Mouse (Mus musculus) liver, adult 2 months (tissue): ENCODE measurements around the gene Mtif3. TPM values are rescaled to one million over a fixed set of nuclear protein-coding genes. Genes with fewer than 3 reads are reported as not detected.
"Not testable (repeated sequence)": the region's sequence is repeated elsewhere in the genome, so short reads cannot be mapped to it uniquely, and the experiment has no call there.

Experiments
- DNase-seq: peaks from one replicate; pipeline ENCODE4 v3.0.0-alpha.2; 2011; ENCODE audit warnings: low read depth, low spot score; ENCODE audit errors: extremely low read depth
- H3K27ac ChIP-seq: fragments of 200-500 bp; replicated peaks from 2 replicates; pipeline ENCODE4 v1.5.1; 2012; ENCODE audit warnings: low read depth, mild to moderate bottlenecking, control low read depth, inconsistent platforms, low read length; ENCODE audit not compliant: insufficient read depth
- H3K27me3 ChIP-seq: fragments of 200-500 bp; 2 replicates; pipeline ENCODE4 v1.6.1; 2012; ENCODE audit warnings: mild to moderate bottlenecking, moderate library complexity, low read length, inconsistent platforms; ENCODE audit not compliant: control insufficient read depth, insufficient read depth
- H3K36me3 ChIP-seq: fragments of 200-500 bp; 2 replicates; pipeline ENCODE4 v1.6.1; 2012; ENCODE audit warnings: low read length, inconsistent platforms; ENCODE audit not compliant: control insufficient read depth, insufficient read depth
- H3K4me1 ChIP-seq: fragments of 200-500 bp; 2 replicates; pipeline ENCODE4 v1.6.1; 2011; ENCODE audit warnings: low read length; ENCODE audit not compliant: control insufficient read depth, insufficient read depth
- H3K4me3 ChIP-seq: fragments of 200-500 bp; 2 replicates; pipeline ENCODE4 v1.5.1; 2011; ENCODE audit warnings: low read depth, mild to moderate bottlenecking, control low read depth, low read length, moderate library complexity; ENCODE audit not compliant: insufficient read depth
- H3K79me2 ChIP-seq: fragments of 200-500 bp; 2 replicates; pipeline ENCODE4 v1.6.1; 2012; ENCODE audit warnings: inconsistent platforms, mild to moderate bottlenecking, low read length, moderate library complexity; ENCODE audit not compliant: control insufficient read depth, insufficient read depth
- H3K9ac ChIP-seq: fragments of 200-500 bp; 2 replicates; pipeline ENCODE4 v1.6.1; 2012; ENCODE audit warnings: low read depth, mild to moderate bottlenecking, control low read depth, inconsistent platforms, low read length
- CTCF ChIP-seq: fragments of 200-500 bp; IDR thresholded peaks from 2 replicates; pipeline ENCODE4 v1.5.1; 2011; ENCODE audit warnings: low read depth, low read length, control low read depth
- POLR2A ChIP-seq: fragments of 200-500 bp; IDR thresholded peaks from 2 replicates; pipeline ENCODE4 v1.6.1; 2011; ENCODE audit warnings: low read length, control low read depth; ENCODE audit not compliant: insufficient read depth; ENCODE audit errors: extremely low read depth
- WGBS: fragments of 180-500 bp; shearing (Covaris S2); methylation state at CpG from one replicate; pipeline ENCODE4 v1.1.7; 2018; 5-methylcytosine and 5-hydroxymethylcytosine counted together
- polyA plus RNA-seq: library from polyadenylated mRNA; depleted of rRNA; stranded (reverse); fragments of >200 nt; gene quantifications from 2 replicates; pipeline ENCODE4 v1.2.3, GENCODE M21; 2012
- total RNA-seq: library from RNA; depleted of rRNA; stranded (reverse); fragments of >200 nt; gene quantifications from 2 replicates; pipeline ENCODE4 v1.2.3, GENCODE M21; 2014

The Mtif3 gene
- total and polyA plus RNA-seq, 2 experiments, result 17.4 to 24.1 TPM

DNA sequence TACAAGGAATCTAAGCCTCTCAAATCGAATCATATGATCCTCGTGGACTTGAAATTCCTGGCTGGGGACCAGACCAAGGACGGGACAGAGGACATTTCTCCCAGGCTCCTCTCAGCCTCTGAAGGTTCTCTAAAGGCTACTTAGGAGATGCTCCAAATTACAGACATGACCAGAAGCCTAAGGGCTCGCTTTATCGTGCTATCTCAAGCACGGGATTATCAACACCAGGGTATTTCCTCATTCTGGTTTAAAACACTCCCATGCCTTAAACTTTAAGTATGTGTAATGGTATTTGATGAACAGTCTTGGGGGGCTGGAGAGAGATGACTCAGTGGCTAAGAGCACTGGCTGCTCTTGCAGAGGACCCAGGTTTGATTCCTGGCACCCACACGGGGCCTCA lies 32.2 kb downstream of the Mtif3 start:
- H3K9ac ChIP-seq, result no peak overlapping the region
- TF ChIP-seq CTCF, result no peak
- no peak for TF ChIP-seq POLR2A
- H3K27me3 ChIP-seq, result peaks cover 7% of the 10 kb centered on the region; the same call in 1 of the 2 replicates
- 90% methylated on average over 7 of the region's 7 CpGs for WGBS
- H3K4me3 ChIP-seq, result no peak overlapping the region
- DNase-seq, result no peak
- H3K27ac ChIP-seq, result no peak overlapping the region
- no peaks in the 10 kb centered on the region for H3K79me2 ChIP-seq
- H3K36me3 ChIP-seq, result no peaks in the 10 kb centered on the region
- H3K4me1 ChIP-seq, result peaks cover 5% of the 10 kb centered on the region

DNA sequence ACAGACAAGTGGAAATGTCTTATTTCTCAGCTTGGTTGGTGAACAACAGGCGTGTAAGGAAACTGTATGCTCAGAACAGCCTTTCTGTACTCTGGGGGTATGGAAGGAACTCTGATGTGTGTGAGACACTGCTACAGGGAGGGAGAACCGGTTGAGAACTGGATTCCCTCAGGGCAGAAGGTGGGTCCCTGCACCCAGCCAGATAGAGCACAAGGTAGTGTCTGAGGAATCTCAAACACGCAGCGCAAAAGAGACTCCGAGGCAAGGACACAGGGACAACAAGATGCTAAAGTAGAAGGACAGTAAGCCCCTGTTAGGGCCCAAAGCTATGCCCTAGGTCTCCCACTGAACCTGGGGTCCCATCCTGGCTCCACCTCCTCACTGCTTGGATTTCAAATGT lies 36.9 kb downstream of the Mtif3 start:
- DNase-seq, result no peak
- H3K4me1 ChIP-seq, result 0 out of 2 replicates have a peak, but pooled peaks cover under 1% of the 10 kb centered on the region
- TF ChIP-seq POLR2A, result no peak
- TF ChIP-seq CTCF, result no peak
- no peaks in the 10 kb centered on the region for H3K36me3 ChIP-seq
- 92% methylated on average over 5 of the region's 5 CpGs for WGBS
- no peak overlapping the region for H3K9ac ChIP-seq
- H3K4me3 ChIP-seq, result no peak overlapping the region
- H3K27me3 ChIP-seq, result peaks cover 6% of the 10 kb centered on the region
- H3K27ac ChIP-seq, result no peak overlapping the region
- no peaks in the 10 kb centered on the region for H3K79me2 ChIP-seq

DNA sequence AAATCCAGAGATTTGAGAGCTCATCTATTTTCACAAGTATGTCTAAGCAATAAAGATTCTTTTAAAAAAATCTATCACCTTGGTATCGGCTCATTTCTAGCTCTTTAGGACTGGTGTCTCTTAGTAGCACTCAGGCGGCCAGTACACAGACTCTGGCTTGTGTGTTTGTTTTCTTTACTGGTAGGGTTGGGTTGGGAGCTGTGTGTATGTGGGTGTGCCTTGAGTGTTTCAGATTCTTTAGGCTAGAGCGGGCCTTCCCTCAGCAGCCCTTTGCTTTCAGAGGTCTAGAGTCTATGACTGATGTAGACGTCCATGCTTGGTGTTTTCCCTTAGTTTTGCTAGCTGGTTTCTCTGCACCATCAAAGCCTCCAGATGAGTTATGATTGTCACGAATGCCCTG lies 40.1 kb downstream of the Mtif3 start:
- H3K79me2 ChIP-seq, result no peaks in the 10 kb centered on the region
- no peak overlapping the region for H3K4me3 ChIP-seq
- 83% methylated on average over 5 of the region's 5 CpGs for WGBS
- DNase-seq, result no peak
- no peak overlapping the region for H3K9ac ChIP-seq
- no peaks in the 10 kb centered on the region for H3K4me1 ChIP-seq
- no peaks in the 10 kb centered on the region for H3K36me3 ChIP-seq
- TF ChIP-seq CTCF, result no peak
- TF ChIP-seq POLR2A, result no peak
- peaks cover 2% of the 10 kb centered on the region for H3K27me3 ChIP-seq
- H3K27ac ChIP-seq, result no peak overlapping the region

GRCm38 (mm10) chr5:146921224-146921623 lies 42.4 kb downstream of the Mtif3 start:
- H3K27ac ChIP-seq, result no peak overlapping the region
- peaks cover 2% of the 10 kb centered on the region for H3K27me3 ChIP-seq
- H3K36me3 ChIP-seq, result no peaks in the 10 kb centered on the region
- no peak for DNase-seq
- H3K79me2 ChIP-seq, result no peaks in the 10 kb centered on the region
- H3K4me3 ChIP-seq, result no peak overlapping the region
- TF ChIP-seq POLR2A (no peak), CTCF (no peak)
- 56% methylated on average over 8 of the region's 8 CpGs for WGBS
- no peaks in the 10 kb centered on the region for H3K4me1 ChIP-seq
- H3K9ac ChIP-seq, result no peak overlapping the region

DNA sequence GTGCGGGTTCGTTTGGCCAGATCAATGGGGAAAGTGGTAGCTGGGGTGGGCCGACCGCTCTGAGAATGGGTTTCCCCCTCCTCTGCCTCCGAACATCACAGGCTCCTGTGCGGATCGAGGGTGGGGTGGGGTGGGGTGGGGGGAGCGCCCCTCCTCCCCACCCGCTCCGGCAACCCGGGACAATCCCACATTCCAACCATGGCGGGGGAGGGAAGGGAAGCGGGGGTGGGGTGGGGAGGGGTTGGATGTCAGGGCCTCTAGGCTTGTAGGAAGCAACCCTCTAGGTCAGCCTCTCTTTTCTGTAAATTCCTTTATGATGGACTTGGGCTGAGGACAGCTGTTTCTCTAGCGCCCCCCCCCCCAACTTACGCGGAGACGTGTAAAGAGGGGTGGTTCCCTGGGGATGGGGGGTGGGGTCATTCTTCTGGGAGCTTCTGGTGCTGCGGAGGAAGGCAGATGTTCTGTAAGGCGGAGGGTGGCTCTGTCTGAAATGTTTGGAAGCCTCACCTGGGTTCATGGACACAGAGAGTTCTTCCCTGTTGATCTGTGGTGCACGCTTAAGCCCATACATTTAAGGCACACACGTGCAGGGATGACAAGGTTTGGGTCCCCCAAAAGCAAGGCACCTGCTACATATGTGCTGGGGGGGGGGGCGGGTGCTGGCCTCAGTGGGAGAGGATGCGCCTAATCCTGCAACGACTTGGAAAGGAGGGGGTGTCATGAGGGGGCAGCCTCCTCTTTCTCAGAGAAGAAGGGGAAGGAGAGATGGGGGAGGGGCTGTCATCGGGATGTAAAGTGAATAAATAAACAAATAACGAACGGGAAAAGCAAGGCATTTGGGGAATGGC lies 43.1 kb downstream of the Mtif3 start:
- no peak overlapping the region for H3K4me3 ChIP-seq
- H3K36me3 ChIP-seq, result no peaks in the 10 kb centered on the region
- no peak for TF ChIP-seq CTCF
- DNase-seq, result no peak
- no peaks in the 10 kb centered on the region; the same call in none of the 2 replicates for H3K27me3 ChIP-seq
- H3K79me2 ChIP-seq, result no peaks in the 10 kb centered on the region
- no peak overlapping the region for H3K27ac ChIP-seq
- H3K4me1 ChIP-seq, result no peaks in the 10 kb centered on the region
- no peak overlapping the region for H3K9ac ChIP-seq
- WGBS, result 13% methylated on average over 24 of the region's 27 CpGs

DNA sequence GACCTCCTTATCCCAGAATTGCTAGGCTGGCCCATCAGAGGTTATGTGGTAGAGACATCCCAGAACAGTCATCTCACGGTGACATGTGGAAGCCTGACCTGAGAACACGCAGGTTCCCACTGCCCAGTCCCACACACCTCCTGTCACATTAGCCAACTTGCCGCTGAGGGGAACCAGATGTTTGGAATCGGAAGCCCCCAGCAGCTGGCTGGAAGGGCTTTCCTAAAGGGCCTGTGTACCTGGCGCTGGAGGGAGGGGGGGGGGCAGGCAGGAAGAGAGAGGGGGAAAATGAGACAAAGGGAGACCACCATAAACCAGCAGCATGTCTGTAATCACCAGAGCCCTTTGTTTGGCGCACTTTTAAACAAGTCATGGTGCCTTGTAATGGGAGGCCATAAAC lies 43.7 kb downstream of the Mtif3 start:
- H3K27ac ChIP-seq, result no peak overlapping the region
- H3K79me2 ChIP-seq, result no peaks in the 10 kb centered on the region
- TF ChIP-seq CTCF, result no peak
- no peak for TF ChIP-seq POLR2A
- no peak for DNase-seq
- H3K4me1 ChIP-seq, result no peaks in the 10 kb centered on the region
- no peak overlapping the region for H3K4me3 ChIP-seq
- H3K27me3 ChIP-seq, result no peaks in the 10 kb centered on the region; the same call in none of the 2 replicates
- H3K36me3 ChIP-seq, result no peaks in the 10 kb centered on the region
- 61% methylated on average over 6 of the region's 6 CpGs for WGBS
- H3K9ac ChIP-seq, result no peak overlapping the region

DNA sequence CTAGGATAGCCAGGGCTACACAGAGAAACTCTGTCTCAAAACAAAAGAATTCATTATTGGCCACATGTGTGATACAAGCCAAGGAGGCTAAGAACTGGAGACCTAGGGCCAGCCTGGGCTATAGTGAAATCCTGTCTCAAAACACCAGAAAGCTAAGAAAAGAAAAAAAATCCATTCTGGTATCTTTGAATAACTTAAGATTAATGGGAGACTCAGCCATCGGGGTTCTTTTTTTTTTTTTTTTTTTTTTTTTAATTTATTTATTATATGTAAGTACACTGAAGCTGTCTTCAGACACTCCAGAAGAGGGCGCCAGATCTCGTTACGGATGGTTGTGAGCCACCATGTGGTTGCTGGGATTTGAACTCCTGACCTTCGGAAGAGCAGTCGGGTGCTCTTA lies 46.2 kb downstream of the Mtif3 start:
- WGBS, result 77% methylated on average over 6 of the region's 6 CpGs
- H3K9ac ChIP-seq, H3K4me1 ChIP-seq, H3K27ac ChIP-seq, DNase-seq, H3K79me2 ChIP-seq, H3K27me3 ChIP-seq, H3K4me3 ChIP-seq, H3K36me3 ChIP-seq: not testable (repeated sequence)
